Mouse (Mus musculus) adrenal gland, adult 18-20 months (tissue): ENCODE measurements around the gene Usp42. TPM values are rescaled to one million over a fixed set of nuclear protein-coding genes. Genes with fewer than 3 reads are reported as not detected.
A peak's percentile ranks its signal among the peaks of the same experiment; 100 is the strongest.

Experiments used
- DNase-seq, 2 experiments: peaks; one replicate each; pipeline ENCODE4 v3.0.0; 2021 to 2022; ENCODE audit warnings: low spot score in 2 of 2
- total RNA-seq, 2 experiments: library from RNA; stranded (reverse); gene quantifications; 1 replicate in 1 of 2; 2 replicates in 1 of 2; pipeline ENCODE4 v1.2.3; 2021

Usp42 gene
- total RNA-seq, 2 experiments from 2014 or later, result 10.2 to 11.7 TPM

GRCm38 (mm10) chr5:143690926-143691325 lies 41.2 kb downstream of the Usp42 start:
- no peak for DNase-seq

GRCm38 (mm10) chr5:143690392-143690791 lies 41.7 kb downstream of the Usp42 start:
- no peak for DNase-seq

- DNase-seq, result no peak
Observed at GRCm38 (mm10) chr5:143687589-143687988, 44.5 kb downstream of the Usp42 start.

GRCm38 (mm10) chr5:143686456-143686855 lies 45.6 kb downstream of the Usp42 start:
- DNase-seq, result no peak

- no peak for DNase-seq
Observed at GRCm38 (mm10) chr5:143684911-143685390, 47.1 kb downstream of the Usp42 start.

- DNase-seq, result no peak
Observed at GRCm38 (mm10) chr5:143683696-143684095, 48.4 kb downstream of the Usp42 start.

GRCm38 (mm10) chr5:143679654-143680053 lies 52.4 kb downstream of the Usp42 start:
- DNase-seq, result no peak

GRCm38 (mm10) chr5:143678634-143679271 lies 53.3 kb downstream of the Usp42 start:
- DNase-seq, result no peak

- no peak for DNase-seq
Observed at GRCm38 (mm10) chr5:143677363-143677762, 54.7 kb downstream of the Usp42 start.

GRCm38 (mm10) chr5:143676218-143676985 lies 55.7 kb downstream of the Usp42 start:
- no peak for DNase-seq

GRCm38 (mm10) chr5:143674576-143674975 lies 57.5 kb downstream of the Usp42 start:
- no peak for DNase-seq

- DNase-seq, result no peak
Observed at GRCm38 (mm10) chr5:143670740-143671415, 61.2 kb downstream of the Usp42 start.

- no peak for DNase-seq
Observed at GRCm38 (mm10) chr5:143669839-143670238, 62.2 kb downstream of the Usp42 start.

GRCm38 (mm10) chr5:143669393-143669792 lies 62.7 kb downstream of the Usp42 start:
- peak in 1 of 2 experiments; percentile 60 for DNase-seq

- DNase-seq, result no peak
Observed at GRCm38 (mm10) chr5:143668884-143669283, 63.2 kb downstream of the Usp42 start.

- DNase-seq, result no peak
Observed at GRCm38 (mm10) chr5:143666015-143666414, 66.1 kb downstream of the Usp42 start.

GRCm38 (mm10) chr5:143665561-143665960 lies 66.5 kb downstream of the Usp42 start:
- no peak for DNase-seq

GRCm38 (mm10) chr5:143663074-143663687 lies 68.9 kb downstream of the Usp42 start:
- no peak for DNase-seq
